Mouse (Mus musculus) adrenal gland, postnatal 10 days (tissue): ENCODE data around the gene Tpra1. TPM values are rescaled to one million over a fixed set of nuclear protein-coding genes. Genes with fewer than 3 reads are reported as not detected.

Experiments used
- DNase-seq: peaks from one replicate; pipeline ENCODE4 v3.0.0; 2021; ENCODE audit warnings: mixed read lengths
- long read RNA-seq, 2 experiments: library from polyadenylated mRNA; stranded (forward); transcript quantifications; one replicate each; pipeline ENCODE4 v2.0.0; 2021
- total RNA-seq, 2 experiments: library from RNA; stranded (reverse); gene quantifications; 2 replicates each; pipeline ENCODE4 v1.2.3; 2021

Tpra1 gene
- total RNA-seq: 10 to 100 TPM; 61.0 to 74.0 TPM
- long read RNA-seq, experiment 1, transcript Tpra1-201 (12 exons, 1,820 nt): major isoform, 16 of 45 reads
- long read RNA-seq, experiment 1, partial matches to known transcripts: 12 of 45 reads
- long read RNA-seq, experiment 1, other reads (novel, unspliced or antisense): 15 of 45 reads
- long read RNA-seq, experiment 2, transcript Tpra1-201 (12 exons, 1,820 nt): major isoform, 9 of 18 reads
- long read RNA-seq, experiment 2, partial matches to known transcripts: 3 of 18 reads
- long read RNA-seq, experiment 2, other reads (novel, unspliced or antisense): 6 of 18 reads

- DNase-seq: peak; percentile 95
Observed at GRCm38 (mm10) chr6:88901947-88902820, at the start of gene Tpra1. TSS of gene Tpra1 (plus strand) at chr6:88902251.

- no peak for DNase-seq
Observed at GRCm38 (mm10) chr6:88854509-88854908, 47.5 kb upstream of the Tpra1 start.

- peak; percentile 78 for DNase-seq
Observed at GRCm38 (mm10) chr6:88855636-88856035, 46.4 kb upstream of the Tpra1 start.

GRCm38 (mm10) chr6:88857249-88857648, 44.8 kb upstream of the Tpra1 start:
- DNase-seq: peak; percentile 64

GRCm38 (mm10) chr6:88857830-88858229, 44.2 kb upstream of the Tpra1 start:
- DNase-seq: no peak

- no peak for DNase-seq
Observed at GRCm38 (mm10) chr6:88858341-88858740, 43.7 kb upstream of the Tpra1 start.

GRCm38 (mm10) chr6:88860914-88861313, 41.1 kb upstream of the Tpra1 start:
- DNase-seq: peak; percentile 61

- DNase-seq: no peak
Observed at GRCm38 (mm10) chr6:88865704-88866103, 36.3 kb upstream of the Tpra1 start.

GRCm38 (mm10) chr6:88869459-88869858, 32.6 kb upstream of the Tpra1 start:
- DNase-seq: peak; percentile 51

- no peak for DNase-seq
Observed at GRCm38 (mm10) chr6:88870594-88870993, 31.5 kb upstream of the Tpra1 start.

- no peak for DNase-seq
Observed at GRCm38 (mm10) chr6:88871546-88871945, 30.5 kb upstream of the Tpra1 start.

- no peak for DNase-seq
Observed at GRCm38 (mm10) chr6:88872811-88873210, 29.2 kb upstream of the Tpra1 start.

- peak; percentile 34 for DNase-seq
Observed at GRCm38 (mm10) chr6:88873965-88874867, 27.8 kb upstream of the Tpra1 start.

GRCm38 (mm10) chr6:88874868-88875508, 27.1 kb upstream of the Tpra1 start, which contains the start of gene Podxl2:
TSS of gene Podxl2 (minus strand) at chr6:88875044.
- peak; percentile 88 for DNase-seq

GRCm38 (mm10) chr6:88879471-88879870, 22.6 kb upstream of the Tpra1 start:
- DNase-seq: no peak

GRCm38 (mm10) chr6:88881334-88881733, 20.7 kb upstream of the Tpra1 start:
- no peak for DNase-seq

- no peak for DNase-seq
Observed at GRCm38 (mm10) chr6:88884195-88884594, 17.9 kb upstream of the Tpra1 start.

GRCm38 (mm10) chr6:88884690-88885089, 17.4 kb upstream of the Tpra1 start:
- DNase-seq: no peak

GRCm38 (mm10) chr6:88885644-88886416, 16.2 kb upstream of the Tpra1 start:
- DNase-seq: no peak

GRCm38 (mm10) chr6:88886417-88886967, 15.6 kb upstream of the Tpra1 start:
- no peak for DNase-seq
